Mouse (Mus musculus): ENCODE data around the gene Marc1. TPM values are rescaled to one million over a fixed set of nuclear protein-coding genes. Genes with fewer than 3 reads are reported as not detected.

Marc1 gene
- polyA plus RNA-seq, 1 experiment from 2014 or later, result 0.32 TPM

DNA sequence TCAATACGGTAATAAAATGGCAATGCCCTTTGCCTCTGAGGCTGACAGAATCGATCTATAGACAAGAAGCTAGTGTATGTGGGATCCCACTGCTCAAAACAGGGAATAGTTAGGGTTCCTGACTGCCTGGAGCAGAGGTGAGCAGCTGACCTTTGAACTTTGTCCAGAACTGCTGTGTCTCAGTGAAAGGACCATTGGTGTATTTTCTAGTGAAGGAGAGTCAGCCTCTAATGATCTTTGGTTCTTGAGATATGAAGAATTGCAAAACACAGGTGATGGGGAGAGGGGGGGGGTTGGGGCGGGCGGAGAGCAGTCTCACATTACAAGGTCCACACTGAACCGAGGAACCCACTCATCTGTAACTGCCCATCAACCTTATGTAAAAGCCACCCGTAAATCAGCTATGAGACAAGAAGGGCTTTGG, 1.5 kb downstream of the Marc1 start:
- Histone ChIP-seq H3K4me2 (replicated peaks; ENCODE audit: low read depth) (no peak overlapping the region), H3K4me1 (replicated peaks; ENCODE audit: control insufficient read depth, insufficient read depth) (0 out of 2 replicates have a peak, but pooled peaks cover 3% of the 10 kb centered on the region), H3K4me3 (ENCODE audit: low read depth, low read length) (no peak overlapping the region), H3K9me3 (ENCODE audit: control insufficient read depth, low read length) (no peaks in the 10 kb centered on the region), H3K27me3 (ENCODE audit: control insufficient read depth, insufficient read depth, low read length) (no peaks in the 10 kb centered on the region), H3K9ac (ENCODE audit: low read length) (no peak overlapping the region), H3K27ac (replicated peaks) (no peak overlapping the region), H3K36me3 (ENCODE audit: control insufficient read depth, insufficient read depth, low read length) (no peaks in the 10 kb centered on the region)
- ATAC-seq (ENCODE audit: low FRiP score, low TSS enrichment), result no peak
- DNase-seq (ENCODE audit: low spot score), result no peak
- no peak for TF ChIP-seq EP300 (optimal IDR thresholded peaks at IDR 0.05)
- no peak for TF ChIP-seq CTCF (IDR thresholded peaks at IDR 0.05; ENCODE audit: low read depth)
- 64% methylated on average over 6 of the region's 6 CpGs for WGBS

DNA sequence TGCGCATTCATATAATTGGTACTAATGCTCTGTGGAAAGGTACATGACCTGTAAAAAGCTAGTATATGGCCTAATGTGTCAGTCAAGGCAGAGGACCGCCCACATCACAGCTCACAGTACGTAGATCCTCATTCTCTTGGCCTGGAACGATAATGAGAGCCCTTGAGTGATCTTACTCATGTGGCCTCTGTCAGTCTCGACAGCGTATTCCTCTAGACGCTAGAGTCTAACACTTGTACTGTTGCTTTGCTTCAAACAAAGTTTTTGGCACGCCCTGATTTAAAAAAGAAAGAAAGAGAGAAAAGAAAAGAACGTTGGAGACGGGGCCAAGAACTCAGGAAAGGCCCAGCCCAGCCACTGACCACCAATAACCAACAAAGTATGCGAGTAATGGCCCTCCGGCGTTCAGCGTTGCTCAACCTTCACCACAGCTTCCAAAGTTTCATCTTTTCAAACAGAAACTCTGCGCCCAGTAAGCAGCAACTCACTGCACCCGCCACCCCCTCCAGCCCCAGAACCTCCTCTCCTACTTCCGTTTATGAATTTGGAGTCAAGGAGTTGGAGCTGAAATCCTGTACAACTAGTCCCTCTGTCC, 2.6 kb downstream of the Marc1 start:
- H3K9me3 ChIP-seq (ENCODE audit: control insufficient read depth, low read length), result no peaks in the 10 kb centered on the region
- no peak overlapping the region for H3K27ac ChIP-seq (replicated peaks)
- TF ChIP-seq EP300 (optimal IDR thresholded peaks at IDR 0.05) (no peak), CTCF (IDR thresholded peaks at IDR 0.05; ENCODE audit: low read depth) (no peak)
- no peak overlapping the region for H3K4me2 ChIP-seq (replicated peaks; ENCODE audit: low read depth)
- H3K27me3 ChIP-seq (ENCODE audit: control insufficient read depth, insufficient read depth, low read length), result no peaks in the 10 kb centered on the region
- no peak for ATAC-seq (ENCODE audit: low FRiP score, low TSS enrichment)
- WGBS, result 78% methylated on average over 17 of the region's 17 CpGs
- H3K9ac ChIP-seq (ENCODE audit: low read length), result no peak overlapping the region
- H3K4me3 ChIP-seq (ENCODE audit: low read depth, low read length), result no peak overlapping the region
- H3K36me3 ChIP-seq (ENCODE audit: control insufficient read depth, insufficient read depth, low read length), result no peaks in the 10 kb centered on the region
- DNase-seq (ENCODE audit: low spot score), result no peak
- 0 out of 2 replicates have a peak, but pooled peaks cover 3% of the 10 kb centered on the region for H3K4me1 ChIP-seq (replicated peaks; ENCODE audit: control insufficient read depth, insufficient read depth)

DNA sequence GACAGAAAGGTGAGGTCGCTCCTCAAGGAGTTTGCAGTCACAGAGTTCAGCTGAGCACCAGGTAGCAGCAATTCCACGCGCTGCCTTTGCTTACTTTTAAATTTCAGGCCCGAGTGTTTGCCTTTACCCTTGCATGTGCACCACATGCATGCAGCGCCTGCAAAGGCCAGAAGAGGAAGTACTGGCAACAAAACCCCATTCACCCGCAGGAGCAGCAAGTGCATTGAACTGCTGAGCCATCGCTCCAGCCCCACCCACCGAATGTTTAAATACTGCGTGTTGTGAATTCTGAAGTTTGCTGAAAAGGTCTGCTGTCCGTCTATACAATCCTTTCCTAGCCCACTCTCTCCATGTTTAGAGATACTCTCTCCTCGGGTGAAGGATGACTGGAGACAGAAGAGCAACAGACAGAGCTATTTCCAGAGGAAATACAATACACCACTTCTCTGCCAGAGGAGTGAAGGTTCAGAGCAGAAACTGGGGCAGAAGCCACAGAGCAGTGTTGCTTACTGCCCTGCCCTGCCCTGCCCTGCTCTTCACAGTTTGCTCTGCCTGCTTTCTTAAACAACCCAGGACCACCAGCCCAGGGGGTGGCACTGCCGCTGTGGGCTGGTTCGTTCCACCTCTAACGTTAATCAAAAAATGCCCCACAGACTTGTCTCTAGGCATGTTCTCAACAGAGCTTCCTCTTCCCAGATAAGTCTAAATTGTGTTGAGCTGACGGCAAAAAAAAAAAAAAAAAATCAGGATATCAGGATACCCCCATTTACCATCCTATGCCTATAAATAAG, 3.3 kb downstream of the Marc1 start:
- Histone ChIP-seq H3K4me2 (replicated peaks; ENCODE audit: low read depth) (no peak overlapping the region), H3K9me3 (ENCODE audit: control insufficient read depth, low read length) (no peaks in the 10 kb centered on the region), H3K4me3 (ENCODE audit: low read depth, low read length) (no peak overlapping the region), H3K9ac (ENCODE audit: low read length) (no peak overlapping the region), H3K4me1 (replicated peaks; ENCODE audit: control insufficient read depth, insufficient read depth) (0 out of 2 replicates have a peak, but pooled peaks cover 3% of the 10 kb centered on the region), H3K27ac (replicated peaks) (no peak overlapping the region), H3K27me3 (ENCODE audit: control insufficient read depth, insufficient read depth, low read length) (no peaks in the 10 kb centered on the region), H3K36me3 (ENCODE audit: control insufficient read depth, insufficient read depth, low read length) (no peaks in the 10 kb centered on the region)
- no peak for TF ChIP-seq EP300 (optimal IDR thresholded peaks at IDR 0.05)
- peak; percentile 34; the same call in 1 of the 2 replicates for TF ChIP-seq CTCF (IDR thresholded peaks at IDR 0.05; ENCODE audit: low read depth)
- ATAC-seq (ENCODE audit: low FRiP score, low TSS enrichment), result peak; percentile 69
- peak; percentile 57 for DNase-seq (ENCODE audit: low spot score)
- 42% methylated on average over 15 of the region's 15 CpGs for WGBS

DNA sequence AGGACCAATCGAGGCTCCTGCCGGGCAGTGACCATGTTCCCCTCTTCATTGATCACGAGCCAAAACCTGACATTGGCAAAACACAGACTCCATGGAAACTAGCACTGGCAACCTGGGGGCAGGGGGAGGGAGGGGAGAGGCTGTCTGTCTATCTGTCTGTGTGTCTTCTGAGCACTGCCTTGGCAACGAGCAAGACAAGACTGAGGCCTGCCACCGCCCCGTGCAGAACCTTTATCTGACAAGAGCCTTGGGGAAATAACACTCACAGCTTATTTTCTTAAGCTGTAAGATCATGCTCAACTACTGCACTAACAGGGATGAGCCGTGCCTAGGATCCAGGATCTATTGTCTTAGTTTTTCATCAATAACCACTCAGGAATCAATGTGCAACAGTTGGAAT, 4.0 kb downstream of the Marc1 start:
- 73% methylated on average over 7 of the region's 7 CpGs for WGBS
- no peak for TF ChIP-seq CTCF (IDR thresholded peaks at IDR 0.05; ENCODE audit: low read depth)
- TF ChIP-seq EP300 (optimal IDR thresholded peaks at IDR 0.05), result no peak
- Histone ChIP-seq H3K27me3 (ENCODE audit: control insufficient read depth, insufficient read depth, low read length) (no peaks in the 10 kb centered on the region), H3K9me3 (ENCODE audit: control insufficient read depth, low read length) (no peaks in the 10 kb centered on the region), H3K27ac (replicated peaks) (no peak overlapping the region), H3K4me2 (replicated peaks; ENCODE audit: low read depth) (no peak overlapping the region), H3K4me1 (replicated peaks; ENCODE audit: control insufficient read depth, insufficient read depth) (0 out of 2 replicates have a peak, but pooled peaks cover 3% of the 10 kb centered on the region), H3K9ac (ENCODE audit: low read length) (no peak overlapping the region), H3K36me3 (ENCODE audit: control insufficient read depth, insufficient read depth, low read length) (no peaks in the 10 kb centered on the region), H3K4me3 (ENCODE audit: low read depth, low read length) (no peak overlapping the region)
- DNase-seq (ENCODE audit: low spot score), result no peak
- ATAC-seq (ENCODE audit: low FRiP score, low TSS enrichment), result no peak

DNA sequence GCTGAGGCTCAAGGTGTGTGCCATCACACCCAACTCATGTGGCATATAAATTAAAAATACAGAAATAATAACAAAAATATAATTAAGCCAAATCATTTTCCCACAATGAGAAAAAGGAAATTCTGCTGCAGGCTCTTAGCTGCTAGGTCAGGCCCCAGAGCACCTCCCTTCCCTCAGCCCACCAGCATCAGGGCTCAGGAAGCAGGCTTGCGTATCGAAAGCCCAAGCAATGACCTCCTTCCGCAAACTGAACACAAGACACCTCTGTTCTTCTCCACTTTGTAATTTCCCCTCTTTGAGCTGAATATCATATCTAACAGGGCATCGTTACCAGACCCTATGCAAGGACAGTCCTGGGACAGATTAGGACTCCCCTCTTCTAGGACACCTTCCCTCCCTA, 5.4 kb downstream of the Marc1 start:
- no peak overlapping the region for H3K4me2 ChIP-seq (replicated peaks; ENCODE audit: low read depth)
- no peak for TF ChIP-seq CTCF (IDR thresholded peaks at IDR 0.05; ENCODE audit: low read depth)
- no peak for TF ChIP-seq EP300 (optimal IDR thresholded peaks at IDR 0.05)
- ATAC-seq (ENCODE audit: low FRiP score, low TSS enrichment) (no peak), DNase-seq (ENCODE audit: low spot score) (no peak)
- 0 out of 2 replicates have a peak, but pooled peaks cover under 1% of the 10 kb centered on the region for H3K4me1 ChIP-seq (replicated peaks; ENCODE audit: control insufficient read depth, insufficient read depth)
- H3K9ac ChIP-seq (ENCODE audit: low read length), result no peak overlapping the region
- H3K36me3 ChIP-seq (ENCODE audit: control insufficient read depth, insufficient read depth, low read length), result no peaks in the 10 kb centered on the region
- no peaks in the 10 kb centered on the region for H3K9me3 ChIP-seq (ENCODE audit: control insufficient read depth, low read length)
- H3K27me3 ChIP-seq (ENCODE audit: control insufficient read depth, insufficient read depth, low read length), result no peaks in the 10 kb centered on the region
- H3K4me3 ChIP-seq (ENCODE audit: low read depth, low read length), result no peak overlapping the region
- WGBS, result 88% methylated on average over 4 of the region's 4 CpGs
- no peak overlapping the region for H3K27ac ChIP-seq (replicated peaks)

All from stomach, postnatal 0 days (tissue).